Mouse (Mus musculus): ENCODE results near the gene Atp6v1g2.
"Not testable (repeated sequence)": the region's sequence is repeated elsewhere in the genome, so short reads cannot be mapped to it uniquely, and the experiment has no call there.

Atp6v1g2 gene

DNA sequence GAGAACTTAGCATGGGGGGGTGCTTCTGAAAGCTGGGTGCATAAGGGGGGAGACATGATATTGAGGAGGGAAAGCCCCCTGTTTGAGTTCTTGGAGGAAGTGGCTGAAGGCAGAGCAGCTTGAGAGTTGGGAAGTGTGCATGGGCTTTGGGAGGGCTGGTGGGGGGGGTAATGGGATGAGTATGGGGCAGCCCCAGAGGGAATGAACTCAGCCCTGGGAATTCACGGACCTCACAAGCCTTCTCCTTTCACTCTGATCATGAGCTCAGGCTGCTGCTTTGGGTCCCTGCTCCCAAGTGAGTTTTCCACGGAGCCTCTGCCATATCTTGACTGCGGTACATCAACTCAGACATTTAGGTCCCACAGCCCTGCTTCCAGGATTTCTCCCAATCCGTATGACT, 31.0 kb upstream of the Atp6v1g2 start:
- DNase-seq (ENCODE audit: low spot score in 2 of 2) = no peak

DNA sequence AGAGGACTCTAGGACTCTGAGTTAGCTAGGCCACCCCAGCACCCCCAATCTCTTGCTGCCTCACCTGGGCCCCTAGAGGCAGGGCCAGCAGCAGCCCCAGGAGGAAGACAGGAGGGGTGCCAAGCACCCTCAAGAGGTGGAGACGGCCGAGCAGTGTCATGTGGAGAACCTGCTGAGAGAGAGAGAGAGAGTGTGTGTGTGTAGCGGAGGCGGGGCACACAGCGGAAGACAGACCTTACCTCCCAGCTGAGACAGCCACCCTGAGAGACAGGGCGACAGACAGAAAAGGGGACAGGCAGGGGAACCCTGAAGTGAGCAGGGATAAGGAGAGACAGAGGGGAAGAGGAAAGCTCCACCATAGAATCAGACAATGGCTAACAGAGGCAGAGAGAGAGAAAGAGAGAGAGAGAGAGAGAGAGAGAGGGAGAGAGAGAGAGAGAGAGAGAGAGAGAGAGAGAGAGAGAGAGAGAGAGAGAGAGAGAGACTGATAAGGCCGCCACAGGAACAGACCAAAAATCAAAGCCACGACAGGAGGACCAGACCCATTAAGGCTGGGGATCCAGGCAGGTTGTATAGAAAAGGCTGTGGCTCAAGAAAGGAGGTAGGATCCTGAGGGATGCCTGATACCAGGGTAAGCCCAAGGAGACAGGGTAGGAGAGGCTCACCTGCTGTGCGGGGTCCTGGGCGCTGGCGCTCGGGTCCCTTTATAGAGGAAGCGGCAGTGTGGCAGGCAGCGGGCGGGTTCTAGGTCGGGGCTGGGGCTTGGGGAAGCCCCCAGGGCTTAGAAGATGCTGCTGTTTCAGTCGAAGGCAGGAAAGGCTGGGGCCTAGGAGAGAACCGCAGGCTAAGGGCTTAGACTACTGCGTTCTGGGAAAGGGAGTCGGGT, 28.7 kb upstream of the Atp6v1g2 start, which contains the start of gene Lta:
Gene Lta (minus strand): TSS at position 858 of the 886 bp plus-strand sequence.
- DNase-seq (ENCODE audit: low spot score in 2 of 2) = no peak

DNA sequence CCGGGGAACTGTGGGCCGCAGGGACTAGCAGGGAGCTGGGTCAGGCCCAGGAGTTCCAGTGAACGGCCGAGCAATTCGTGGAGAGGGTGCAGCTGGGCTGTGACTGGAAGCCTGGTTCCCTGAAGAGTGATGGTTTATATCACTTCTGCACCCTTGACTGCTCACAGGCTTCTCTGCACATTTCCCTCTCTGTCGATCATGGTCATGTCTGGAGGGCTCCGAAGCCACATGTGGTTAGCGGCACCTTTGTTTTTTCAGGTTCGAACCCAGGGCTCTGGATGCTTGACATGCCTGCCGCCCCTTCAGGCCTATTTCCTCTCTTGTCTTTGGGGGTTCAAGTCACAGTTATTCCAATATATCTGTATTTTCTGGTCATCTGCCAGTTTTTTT, 28.1 kb upstream of the Atp6v1g2 start:
- no peak for DNase-seq (ENCODE audit: low spot score in 2 of 2)

DNA sequence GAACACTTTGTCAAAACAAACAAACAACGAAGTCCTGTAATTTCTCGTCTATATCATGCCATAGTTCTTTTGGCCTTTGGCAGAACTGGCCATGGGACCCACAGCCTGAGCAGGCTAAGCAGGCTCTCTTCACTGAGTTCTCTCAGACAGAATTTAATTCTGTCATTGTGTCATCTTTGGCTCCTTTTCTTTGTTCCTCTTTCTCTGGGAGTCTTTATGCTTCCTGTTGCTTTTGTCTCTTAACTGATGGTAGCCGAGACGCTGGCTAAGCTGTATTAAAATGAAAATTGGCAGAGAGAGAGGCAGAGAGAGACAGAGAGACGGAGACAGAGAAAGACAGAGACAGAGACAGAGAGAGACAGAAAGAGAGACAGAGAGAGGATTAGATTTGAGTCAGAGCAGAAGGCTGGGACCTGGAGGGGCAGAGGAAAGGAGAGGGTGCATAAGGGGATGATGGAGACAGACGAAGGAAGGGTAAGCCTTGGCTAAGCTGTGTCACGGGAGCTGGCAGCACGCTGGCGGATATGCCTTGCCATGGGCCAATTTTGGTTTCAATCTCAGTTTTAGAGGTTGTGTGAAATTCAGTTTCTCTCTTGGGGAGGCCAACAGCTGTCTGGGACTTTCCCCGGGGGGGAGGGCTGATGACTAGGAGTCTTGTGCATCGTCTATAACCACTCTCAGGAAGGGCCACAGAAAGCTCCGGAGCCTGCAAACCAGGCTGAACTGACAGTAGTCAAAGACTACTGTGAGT, 23.5 kb upstream of the Atp6v1g2 start:
- DNase-seq (ENCODE audit: low spot score in 2 of 2) = no peak

DNA sequence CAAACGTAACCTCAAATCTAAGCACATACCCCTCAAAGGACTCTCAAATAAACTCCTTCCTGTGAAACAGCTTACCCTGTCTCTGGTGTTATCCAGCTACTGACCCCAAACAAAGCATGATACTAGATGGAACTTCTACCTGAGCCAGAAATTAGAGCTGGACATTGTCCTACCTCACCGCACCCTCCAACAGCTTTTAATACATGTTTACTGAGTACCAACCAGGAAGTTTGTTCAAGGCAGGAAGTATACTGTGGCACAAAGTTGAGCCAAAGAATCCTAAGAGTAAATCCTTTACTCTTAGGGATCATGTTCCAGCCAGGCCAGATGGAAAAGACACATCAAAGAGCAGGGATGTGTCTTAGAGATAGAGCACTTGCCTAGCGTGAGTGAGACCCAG, 22.9 kb upstream of the Atp6v1g2 start:
- no peak for DNase-seq (ENCODE audit: low spot score in 2 of 2)

DNA sequence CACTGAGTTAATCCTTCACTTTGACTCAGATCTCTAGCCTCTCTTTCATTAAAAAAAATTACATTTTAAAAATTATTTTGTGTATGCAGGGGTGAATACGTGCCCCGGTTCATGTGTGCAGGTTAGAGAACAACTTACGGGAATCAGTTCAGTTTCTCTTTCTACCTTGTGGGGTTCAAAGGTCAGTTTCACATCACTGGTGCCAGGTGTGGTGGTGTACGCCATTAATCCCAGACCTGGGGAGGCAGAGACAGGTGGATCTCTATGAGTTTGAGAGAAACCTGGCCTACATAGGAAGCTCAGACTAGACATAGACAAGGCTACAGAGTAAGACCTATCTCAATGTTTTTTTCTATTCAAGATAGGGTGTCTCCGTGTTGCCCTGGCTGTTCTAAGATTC, 20.4 kb upstream of the Atp6v1g2 start:
- DNase-seq (ENCODE audit: low spot score in 2 of 2) = no peak

DNA sequence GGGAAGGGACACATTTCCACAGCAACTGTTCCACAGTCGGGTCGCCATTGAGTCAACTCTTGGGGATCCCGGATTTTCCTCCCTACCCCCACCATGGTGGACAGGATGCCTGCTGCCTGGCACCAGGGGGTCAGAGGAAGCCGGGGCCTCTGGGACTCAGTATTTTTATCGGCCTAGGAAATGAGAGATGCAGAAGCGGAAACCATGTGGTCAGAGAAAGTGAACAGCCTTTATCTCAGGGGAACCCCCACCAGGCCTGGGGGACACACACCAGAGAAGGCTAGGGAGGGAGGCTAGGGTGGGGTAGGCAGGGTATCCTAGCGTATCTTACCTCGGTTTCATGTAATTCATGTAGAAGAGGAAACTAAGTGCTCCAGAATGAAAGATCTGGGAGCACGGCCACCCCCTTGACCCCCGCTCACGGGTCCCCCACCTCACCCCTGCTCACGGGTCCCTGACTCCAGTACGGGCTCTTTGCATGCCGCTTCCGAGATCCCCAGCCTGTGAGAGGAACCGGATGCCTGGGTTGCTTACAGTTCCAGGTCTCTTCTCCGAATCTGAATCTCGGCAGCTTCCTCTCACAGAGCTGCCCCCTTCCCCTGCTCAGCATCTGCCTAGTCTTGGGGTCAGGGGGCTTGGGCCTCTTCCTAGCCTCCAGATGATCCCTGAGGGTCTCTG, 14.8 kb upstream of the Atp6v1g2 start:
- DNase-seq (ENCODE audit: low spot score in 2 of 2) = no peak

DNA sequence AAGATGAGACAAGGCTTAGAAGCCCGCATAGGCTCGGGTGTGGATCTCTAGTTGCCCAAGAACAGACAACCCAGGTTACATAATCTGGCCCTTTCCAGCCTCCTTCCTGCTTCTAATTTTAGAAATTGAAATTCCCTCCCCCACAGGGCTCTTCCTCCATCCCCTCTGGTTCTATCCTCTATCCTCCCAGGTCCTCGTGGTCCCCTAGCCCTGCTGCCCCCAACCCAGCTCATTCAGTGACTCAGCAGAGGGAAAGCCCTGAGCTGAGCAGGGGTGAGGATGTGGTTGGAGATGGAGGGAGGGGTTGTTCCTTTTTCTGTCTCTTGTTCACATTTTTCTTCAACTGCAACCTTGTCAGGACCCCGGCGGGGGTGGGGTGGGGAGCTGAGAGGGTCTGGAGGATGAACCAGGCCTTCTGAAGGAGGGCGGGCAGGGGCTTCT, 13.8 kb upstream of the Atp6v1g2 start:
- DNase-seq (ENCODE audit: low spot score in 2 of 2) = no peak

DNA sequence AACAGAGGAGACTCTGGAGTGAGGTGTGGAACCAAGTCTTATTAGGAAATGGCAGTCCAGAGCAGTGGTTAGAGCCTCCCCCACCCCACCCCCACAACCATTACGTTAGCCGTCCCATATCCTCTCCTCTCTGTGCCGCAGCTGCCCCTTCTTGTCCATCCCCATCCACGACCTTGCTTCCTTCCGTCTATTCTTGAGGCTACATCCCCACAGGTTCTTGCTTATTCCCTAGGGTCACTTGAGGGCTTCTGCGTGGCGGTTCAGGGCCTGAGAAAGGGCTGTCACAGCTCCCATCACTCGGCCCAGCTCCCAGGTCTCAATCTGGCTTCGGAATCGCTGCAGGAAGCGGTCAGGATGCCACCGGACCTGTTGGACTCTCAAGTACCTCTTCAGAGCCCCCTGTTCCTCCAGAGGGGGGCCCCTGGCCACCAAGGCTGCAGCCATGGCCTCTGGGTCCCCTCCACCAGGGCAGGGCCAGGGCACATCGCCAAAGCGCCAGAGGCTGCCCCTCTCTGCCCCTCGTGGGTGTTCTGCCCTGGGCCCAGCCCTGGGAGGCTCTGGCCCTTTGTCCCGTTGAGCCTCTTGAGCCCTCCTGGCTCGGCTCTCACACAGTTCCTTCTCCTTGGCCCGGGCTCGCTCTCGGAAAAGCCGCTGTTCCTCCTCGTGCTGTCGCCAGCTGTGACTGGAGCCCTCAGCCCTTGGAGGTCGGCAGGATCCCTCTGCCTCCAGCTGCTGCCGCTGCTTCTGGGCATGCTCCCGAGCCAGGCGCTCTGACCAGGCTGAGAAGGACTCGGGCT, 13.1 kb upstream of the Atp6v1g2 start, which contains the start of gene Gm16181:
Gene Gm16181 (plus strand): TSS at position 679 of the 797 bp plus-strand sequence.
- DNase-seq (ENCODE audit: low spot score in 2 of 2) = no peak

DNA sequence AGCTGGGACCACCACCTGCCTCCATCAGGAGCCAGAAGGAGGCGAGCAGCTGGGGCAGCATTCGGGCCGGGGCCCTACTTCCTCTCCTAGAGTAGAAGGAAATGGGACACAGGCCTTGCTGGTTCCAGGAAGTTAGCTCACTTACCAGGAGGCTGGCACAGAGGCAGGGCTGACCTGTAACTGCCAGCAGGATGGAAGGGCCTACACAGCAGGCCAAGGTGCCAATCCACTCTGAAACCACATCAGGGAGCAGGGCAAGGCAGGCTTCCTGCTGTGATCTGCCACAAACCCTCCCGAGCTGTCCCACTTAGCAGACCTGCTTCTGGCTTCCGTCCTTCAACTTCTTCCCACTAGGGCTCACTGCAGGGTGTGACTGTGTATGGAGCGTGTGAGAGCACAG, 11.2 kb upstream of the Atp6v1g2 start:
- DNase-seq (ENCODE audit: low spot score in 2 of 2) = no peak

DNA sequence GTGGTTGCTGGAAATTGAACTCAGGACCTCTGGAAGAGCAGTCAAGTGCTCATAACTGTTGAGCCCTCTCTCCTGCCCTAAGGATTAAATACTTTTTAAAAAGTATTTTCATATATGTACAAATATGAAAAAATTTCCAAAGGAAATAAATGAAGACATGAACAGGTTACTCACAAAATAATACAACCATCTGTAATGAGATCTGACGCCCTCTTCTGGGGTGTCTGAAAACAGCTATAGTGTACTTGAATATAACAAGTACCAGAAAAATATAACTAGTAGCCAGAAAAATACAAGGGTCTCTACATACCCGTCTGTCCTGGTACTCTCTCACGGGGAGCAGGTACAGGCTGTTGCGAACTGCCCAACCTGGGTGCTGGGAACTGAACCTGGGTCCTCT, 8.8 kb upstream of the Atp6v1g2 start:
- DNase-seq (ENCODE audit: low spot score in 2 of 2) = no peak

DNA sequence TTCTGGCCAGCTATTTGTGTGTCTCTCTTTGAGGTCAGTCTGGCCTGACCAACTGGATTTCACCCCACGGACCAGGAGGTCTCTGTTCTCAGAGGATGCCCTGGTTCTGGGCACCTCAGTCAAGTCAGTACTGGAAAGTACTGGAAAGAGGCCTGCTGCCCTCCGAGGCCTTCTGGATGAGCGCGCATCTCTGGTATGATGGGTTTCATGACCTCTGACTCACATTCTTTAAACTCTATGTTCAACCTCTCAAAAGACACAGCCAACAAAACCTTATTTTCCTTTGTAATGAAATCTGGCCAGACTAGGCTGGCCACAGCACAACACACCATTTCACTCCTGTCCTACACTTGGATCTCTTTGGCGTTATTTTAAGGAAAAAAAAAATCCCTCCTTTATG, 8.0 kb upstream of the Atp6v1g2 start:
- no peak for DNase-seq (ENCODE audit: low spot score in 2 of 2)

DNA sequence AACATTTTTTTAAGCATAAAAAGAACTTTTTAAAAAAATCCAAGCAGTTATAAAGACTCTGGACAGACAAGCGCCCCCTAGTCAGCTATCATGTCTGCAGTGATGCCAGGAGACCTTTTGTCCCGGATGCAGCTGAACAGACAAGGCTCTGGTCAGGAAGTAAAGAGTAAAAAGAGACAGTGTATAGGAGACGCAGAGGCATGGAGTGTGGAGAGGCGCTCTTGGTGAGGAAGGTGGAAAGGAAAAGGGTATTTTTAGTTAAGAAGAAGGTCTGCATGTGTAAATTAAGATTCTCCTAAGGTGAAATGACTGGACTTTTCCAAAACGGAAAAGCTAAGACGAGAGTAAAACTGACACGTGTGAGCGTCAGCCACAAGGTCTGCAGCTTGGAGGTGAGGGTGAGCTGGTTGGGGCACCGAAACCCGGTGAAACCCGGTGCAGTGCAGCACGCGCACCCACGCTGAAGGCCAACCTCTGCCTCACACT, 6.9 kb upstream of the Atp6v1g2 start:
- no peak for DNase-seq (ENCODE audit: low spot score in 2 of 2)

DNA sequence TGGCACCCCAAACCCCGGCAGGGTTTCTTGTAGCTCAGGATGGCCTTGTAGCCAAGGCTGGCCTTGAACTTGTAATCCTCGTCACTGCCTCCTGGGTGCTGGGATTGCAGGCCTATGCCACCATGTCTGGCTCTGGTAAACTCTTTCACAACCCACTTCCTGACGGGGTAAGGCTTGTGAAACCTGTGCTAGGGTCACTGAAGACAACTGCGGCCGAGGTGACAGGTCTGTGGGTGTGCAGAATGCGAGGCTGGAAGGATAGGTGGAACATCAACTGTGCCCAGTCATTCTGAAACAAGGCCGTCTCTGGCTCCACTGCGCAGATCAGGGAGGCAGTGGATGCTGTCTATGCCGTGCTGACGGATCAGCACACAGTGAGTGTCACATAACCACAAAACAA, 2.4 kb upstream of the Atp6v1g2 start:
- no peak for DNase-seq (ENCODE audit: low spot score in 2 of 2)

DNA sequence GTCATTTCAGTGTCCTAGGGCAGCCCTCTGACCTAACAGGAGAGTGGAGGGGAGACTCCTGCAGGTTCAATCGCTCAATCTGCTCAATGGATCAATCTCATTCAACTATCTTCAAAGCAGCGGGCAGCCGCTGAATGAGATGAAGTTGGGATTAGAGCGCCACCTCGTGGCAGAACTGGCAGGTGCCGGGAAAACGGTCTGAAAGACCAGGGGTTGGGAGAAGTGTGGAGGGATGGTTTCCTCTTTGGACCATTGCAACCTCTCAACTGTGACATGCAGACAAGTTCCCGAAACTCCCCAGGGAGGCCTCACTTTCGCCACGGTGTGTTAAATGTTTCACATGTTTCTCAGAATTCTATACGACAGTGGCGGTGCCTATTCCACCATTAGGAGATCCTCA, 1.4 kb upstream of the Atp6v1g2 start:
- DNase-seq (ENCODE audit: low spot score in 2 of 2) = peak; percentile 65 to 74

DNA sequence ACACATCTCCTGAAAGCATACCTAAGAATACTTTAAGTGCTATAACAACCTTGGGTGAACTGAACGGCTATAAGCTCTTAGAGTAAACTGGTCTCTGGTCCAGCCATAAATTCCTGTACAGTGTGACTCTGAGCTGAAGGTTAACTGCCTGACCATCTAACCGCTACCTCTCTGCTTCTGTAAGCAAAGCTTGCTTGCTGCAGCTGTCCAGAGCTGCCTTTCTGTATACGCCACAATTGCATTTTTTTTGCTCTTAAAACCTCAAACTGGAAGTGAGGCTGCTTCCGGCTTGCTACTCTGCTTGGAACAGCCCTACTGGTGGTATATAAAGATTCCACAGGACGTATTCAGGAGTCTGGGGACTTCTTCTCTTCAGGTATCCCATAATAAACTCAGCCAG, 801 bp upstream of the Atp6v1g2 start:
- DNase-seq (ENCODE audit: low spot score in 2 of 2) = no peak

DNA sequence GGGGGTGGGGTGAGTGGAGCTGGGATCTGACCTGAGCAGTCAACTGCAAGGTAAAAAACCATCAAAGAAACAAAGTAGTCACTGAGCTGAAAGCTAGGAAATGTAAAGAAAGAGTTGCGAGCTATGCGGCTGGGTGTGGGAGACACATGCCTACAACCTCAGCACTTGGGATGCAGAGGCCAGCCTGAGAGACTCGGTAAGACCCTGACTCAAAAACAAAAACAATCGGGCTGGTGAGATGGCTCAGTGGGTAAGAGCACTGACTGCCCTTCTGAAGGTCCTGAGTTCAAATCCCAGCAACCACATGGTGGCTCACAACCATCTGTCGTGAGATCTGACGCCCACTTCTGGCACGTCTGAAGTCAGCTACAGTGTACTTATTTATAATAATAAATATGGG, 630 bp downstream of the Atp6v1g2 start:
- not testable (repeated sequence) for DNase-seq (ENCODE audit: low spot score in 2 of 2)

DNA sequence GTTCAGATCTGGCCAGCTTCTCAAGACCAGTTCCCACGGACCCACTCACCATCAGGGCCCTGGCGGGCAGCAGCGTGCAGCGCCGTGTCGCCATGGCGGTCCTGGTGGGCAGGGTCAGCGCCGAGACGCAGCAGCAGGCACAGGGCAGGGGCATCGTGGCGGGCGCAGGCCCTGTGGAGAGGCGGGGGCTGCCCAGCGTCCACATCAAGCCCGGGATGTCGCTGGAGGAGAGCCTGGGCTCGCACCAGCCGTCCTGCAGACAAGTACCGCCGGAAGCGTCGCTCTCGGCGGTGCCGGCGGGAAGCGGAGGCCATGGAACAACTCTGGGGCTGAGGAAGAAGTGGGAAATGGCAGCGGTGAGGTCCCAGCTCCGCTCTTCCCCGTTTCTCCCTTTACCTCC, 1.4 kb downstream of the Atp6v1g2 start:
- no peak for DNase-seq (ENCODE audit: low spot score in 2 of 2)

DNA sequence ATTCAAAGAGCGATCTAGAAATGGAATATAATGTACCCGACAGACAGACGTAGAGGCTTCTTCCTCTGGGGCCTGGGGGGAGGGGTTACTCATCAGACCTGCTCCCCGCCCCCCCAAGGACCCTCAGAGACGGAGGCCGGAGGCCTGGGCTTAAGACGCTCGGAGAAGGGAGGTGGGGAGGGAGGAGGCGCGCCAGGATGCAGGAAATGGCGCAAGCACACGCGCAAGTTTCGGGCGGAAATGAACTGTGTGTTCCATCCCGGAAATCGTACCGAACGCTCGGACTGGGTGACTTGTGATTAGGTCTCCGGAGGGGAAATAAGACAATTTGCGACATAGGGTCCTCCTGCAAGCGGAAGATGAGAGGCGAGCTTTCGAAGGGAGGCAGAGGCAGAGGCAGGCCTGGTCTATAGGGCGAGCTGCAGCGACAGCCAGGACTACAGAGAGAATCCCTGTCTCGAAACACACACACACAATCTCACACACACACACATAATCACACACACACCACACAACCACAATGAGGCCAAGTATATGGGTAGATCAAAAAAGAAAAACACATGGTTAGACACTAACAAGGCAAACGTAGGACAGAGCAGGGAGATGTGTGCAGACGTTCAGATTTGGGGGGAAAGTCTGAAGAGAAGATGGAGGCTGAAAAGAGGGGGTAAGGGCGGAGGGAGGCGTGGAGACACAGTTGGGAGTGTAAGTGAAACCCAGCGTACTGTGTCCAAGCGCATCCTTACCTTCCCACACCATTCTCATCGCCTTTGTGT, 2.3 kb downstream of the Atp6v1g2 start, which contains the start of gene Nfkbil1:
Gene Nfkbil1 (minus strand): TSS at position 179 of the 776 bp plus-strand sequence.
- DNase-seq (ENCODE audit: low spot score in 2 of 2) = peak; percentile 69 to 87

DNA sequence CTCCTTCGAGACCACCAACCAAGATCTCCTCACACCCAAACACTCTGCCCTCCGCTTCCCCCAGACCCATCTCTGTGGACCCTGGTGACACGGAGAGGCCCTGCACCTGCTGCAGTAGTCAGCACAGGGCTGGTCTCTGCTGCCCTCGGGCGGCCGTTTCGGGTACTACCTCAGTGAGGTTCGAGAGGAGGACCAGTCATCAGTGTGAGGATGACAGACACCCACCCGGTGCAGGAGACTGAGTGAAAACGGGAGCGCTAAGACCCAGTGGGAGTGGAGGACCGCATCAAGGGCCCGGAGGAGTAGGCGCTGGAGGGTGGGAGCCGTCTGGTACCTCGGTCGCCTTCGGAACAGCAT, 2.9 kb downstream of the Atp6v1g2 start:
- DNase-seq (ENCODE audit: low spot score in 2 of 2) = peak; percentile 91 to 99
